Mouse (Mus musculus): ENCODE results near the gene Asap2.

DNA sequence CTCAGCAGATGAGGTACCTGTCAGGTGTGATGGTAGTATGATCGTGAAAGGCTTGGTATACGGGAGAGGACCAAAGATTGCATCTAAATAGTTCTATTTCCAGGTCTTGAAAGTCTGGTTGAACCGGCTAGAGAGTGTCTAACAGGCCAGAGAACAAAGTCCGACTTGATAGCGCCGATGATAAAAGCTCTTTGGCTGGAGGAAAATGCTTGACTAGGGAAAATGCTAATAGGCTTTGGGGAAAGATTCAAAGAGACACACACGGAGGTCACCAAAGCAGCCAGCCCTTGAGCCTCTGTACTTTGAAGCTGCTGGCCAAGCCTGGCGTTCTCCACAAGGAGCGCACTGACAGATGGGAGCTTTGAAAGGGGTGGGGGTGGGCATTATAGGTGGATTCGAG is 219.0 kb downstream of the Asap2 start:
- TF ChIP-seq CTCF (conservative IDR thresholded peaks at IDR 0.05; ENCODE audit: low read length) (no peak), POU5F1 (IDR thresholded peaks at IDR 0.05; ENCODE audit: borderline replicate concordance, low read length) (no peak), NANOG (IDR thresholded peaks at IDR 0.05; ENCODE audit: borderline replicate concordance, low read length) (no peak)

Data from E14TG2a.4 (cell line).